Mouse (Mus musculus) midbrain, embryonic 12.5 days (tissue): ENCODE data around the gene 1700001C19Rik. TPM values are rescaled to one million over a fixed set of nuclear protein-coding genes. Genes with fewer than 3 reads are reported as not detected.

ENCODE experiments used
- ATAC-seq: fragments of 200-750 bp; cut with Nextera tagmentation; 2 replicates; pipeline ENCODE4 v1.8.0; 2017; ENCODE audit warnings: low read depth, moderate TSS enrichment, moderate library complexity; ENCODE audit not compliant: low FRiP score
- H3K27ac ChIP-seq: fragments of 300-500 bp; sonication (generic); replicated peaks from 2 replicates; pipeline ENCODE4 v1.5.1; 2016; ENCODE audit warnings: mild to moderate bottlenecking
- H3K27me3 ChIP-seq: fragments of 300-500 bp; sonication (generic); 2 replicates; pipeline ENCODE4 v1.6.1; 2016; ENCODE audit warnings: mild to moderate bottlenecking
- H3K36me3 ChIP-seq: fragments of 300-500 bp; sonication (generic); 2 replicates; pipeline ENCODE4 v1.6.1; 2016
- H3K4me1 ChIP-seq: fragments of 300-500 bp; sonication (generic); 2 replicates; pipeline ENCODE4 v1.6.1; 2016
- H3K4me2 ChIP-seq: fragments of 300-500 bp; sonication (generic); replicated peaks from 2 replicates; pipeline ENCODE4 v1.6.1; 2016; ENCODE audit warnings: mild to moderate bottlenecking, moderate library complexity
- H3K4me3 ChIP-seq: fragments of 300-500 bp; sonication (generic); 2 replicates; pipeline ENCODE4 v1.5.1; 2016; ENCODE audit warnings: mild to moderate bottlenecking
- H3K9ac ChIP-seq: fragments of 300-500 bp; sonication (generic); replicated peaks from 2 replicates; pipeline ENCODE4 v1.6.1; 2016; ENCODE audit warnings: mild to moderate bottlenecking, moderate library complexity
- H3K9me3 ChIP-seq: fragments of 300-500 bp; sonication (generic); 2 replicates; pipeline ENCODE4 v1.6.1; 2016; ENCODE audit warnings: mild to moderate bottlenecking
- WGBS: fragments of 180-500 bp; shearing (Covaris S2); methylation state at CpG from one replicate; pipeline ENCODE4 v1.1.7; 2016; 5-methylcytosine and 5-hydroxymethylcytosine counted together
- polyA plus RNA-seq: library from polyadenylated mRNA; unstranded; fragments of >200 nt; fragmentation: Nextera tagmentation; extraction: Ambion mirVana; gene quantifications from 2 replicates; pipeline ENCODE4 v1.2.1, GENCODE M21; 2016

1700001C19Rik gene
- polyA plus RNA-seq, 1 experiment from 2014 or later: 0.41 TPM

GRCm38 (mm10) chr17:47385145-47385544 is 52.0 kb downstream of the 1700001C19Rik start, which contains the start of gene Guca1b:
Guca1b (plus strand) TSS chr17:47385393.
- Histone ChIP-seq H3K9me3 (no peaks in the 10 kb centered on the region), H3K4me2 (no peak within 1 kb of the TSS), H3K27me3 (peaks cover 3% of the 10 kb centered on the region; the same call in 1 of the 2 replicates), H3K9ac (no peak within 1 kb of the TSS), H3K27ac (no peak within 1 kb of the TSS), H3K4me1 (peaks cover 3% of the 10 kb centered on the region; the same call in 1 of the 2 replicates), H3K4me3 (no peak within 1 kb of the TSS), H3K36me3 (peaks cover 11% of the 10 kb centered on the region; the same call in 1 of the 2 replicates)
- ATAC-seq: no peak
- WGBS: 30% methylated on average over 10 of the region's 10 CpGs

- H3K4me1 ChIP-seq: peaks cover 3% of the 10 kb centered on the region; the same call in 1 of the 2 replicates
- no peak overlapping the region for H3K27ac ChIP-seq
- H3K4me3 ChIP-seq: no peak overlapping the region
- no peak overlapping the region for H3K4me2 ChIP-seq
- no peak for ATAC-seq
- H3K9me3 ChIP-seq: no peaks in the 10 kb centered on the region
- 85% methylated on average over 3 of the region's 3 CpGs for WGBS
- H3K27me3 ChIP-seq: peaks cover 3% of the 10 kb centered on the region; the same call in 1 of the 2 replicates
- H3K9ac ChIP-seq: no peak overlapping the region
- peaks cover 22% of the 10 kb centered on the region for H3K36me3 ChIP-seq
Measured at GRCm38 (mm10) chr17:47384064-47384463, 53.1 kb downstream of the 1700001C19Rik start.

- H3K9me3 ChIP-seq: no peaks in the 10 kb centered on the region
- no peak overlapping the region for H3K9ac ChIP-seq
- H3K27me3 ChIP-seq: peaks cover 3% of the 10 kb centered on the region; the same call in 1 of the 2 replicates
- no peak overlapping the region for H3K27ac ChIP-seq
- H3K36me3 ChIP-seq: peaks cover 30% of the 10 kb centered on the region
- no peak for ATAC-seq
- no peak overlapping the region for H3K4me2 ChIP-seq
- 88% methylated on average over 4 of the region's 4 CpGs for WGBS
- no peak overlapping the region for H3K4me3 ChIP-seq
- peaks cover 3% of the 10 kb centered on the region; the same call in 1 of the 2 replicates for H3K4me1 ChIP-seq
Measured at GRCm38 (mm10) chr17:47383266-47383665, 53.9 kb downstream of the 1700001C19Rik start.

- Histone ChIP-seq H3K27me3 (peaks cover 3% of the 10 kb centered on the region; the same call in 1 of the 2 replicates), H3K4me1 (peaks cover 3% of the 10 kb centered on the region; the same call in 1 of the 2 replicates), H3K9ac (no peak overlapping the region), H3K9me3 (no peaks in the 10 kb centered on the region), H3K4me3 (no peak overlapping the region), H3K36me3 (peaks cover 43% of the 10 kb centered on the region), H3K4me2 (no peak overlapping the region), H3K27ac (no peak overlapping the region)
- 52% methylated on average over 11 of the region's 11 CpGs for WGBS
- ATAC-seq: no peak
Measured at GRCm38 (mm10) chr17:47381917-47382316, 55.3 kb downstream of the 1700001C19Rik start.

- Histone ChIP-seq H3K27ac (no peak overlapping the region), H3K4me1 (peaks cover 3% of the 10 kb centered on the region; the same call in 1 of the 2 replicates), H3K4me3 (no peak overlapping the region), H3K9ac (no peak overlapping the region), H3K27me3 (no peaks in the 10 kb centered on the region), H3K36me3 (peaks cover 79% of the 10 kb centered on the region), H3K9me3 (no peaks in the 10 kb centered on the region), H3K4me2 (no peak overlapping the region)
- WGBS: 80% methylated on average over 15 of the region's 15 CpGs
- no peak for ATAC-seq
Measured at GRCm38 (mm10) chr17:47378133-47378532, 59.0 kb downstream of the 1700001C19Rik start.

- Histone ChIP-seq H3K27ac (no peak overlapping the region), H3K9ac (no peak overlapping the region), H3K4me1 (peaks cover 3% of the 10 kb centered on the region; the same call in 1 of the 2 replicates), H3K36me3 (peaks cover 87% of the 10 kb centered on the region), H3K9me3 (no peaks in the 10 kb centered on the region), H3K4me2 (no peak overlapping the region), H3K27me3 (no peaks in the 10 kb centered on the region), H3K4me3 (no peak overlapping the region)
- ATAC-seq: no peak
- WGBS: 93% methylated on average over 6 of the region's 6 CpGs
Measured at GRCm38 (mm10) chr17:47376779-47377280, 60.3 kb downstream of the 1700001C19Rik start.

- H3K36me3 ChIP-seq: peaks cover 64% of the 10 kb centered on the region
- ATAC-seq: no peak
- no peak overlapping the region for H3K9ac ChIP-seq
- H3K4me1 ChIP-seq: peaks cover 3% of the 10 kb centered on the region
- H3K4me3 ChIP-seq: no peak overlapping the region
- H3K4me2 ChIP-seq: no peak overlapping the region
- no peaks in the 10 kb centered on the region for H3K27me3 ChIP-seq
- H3K27ac ChIP-seq: no peak overlapping the region
- 85% methylated on average over 6 of the region's 6 CpGs for WGBS
- H3K9me3 ChIP-seq: no peaks in the 10 kb centered on the region
Measured at GRCm38 (mm10) chr17:47373991-47374390, 63.2 kb downstream of the 1700001C19Rik start.

GRCm38 (mm10) chr17:47371451-47371850 is 65.7 kb downstream of the 1700001C19Rik start:
- Histone ChIP-seq H3K4me1 (peaks cover 3% of the 10 kb centered on the region), H3K4me3 (no peak overlapping the region), H3K27me3 (peaks cover 10% of the 10 kb centered on the region), H3K4me2 (no peak overlapping the region), H3K27ac (no peak overlapping the region), H3K36me3 (peaks cover 40% of the 10 kb centered on the region), H3K9ac (no peak overlapping the region), H3K9me3 (no peaks in the 10 kb centered on the region)
- 8% methylated on average over 4 of the region's 4 CpGs for WGBS
- peak; percentile 25; the same call in 1 of the 2 replicates for ATAC-seq

- Histone ChIP-seq H3K36me3 (peaks cover 18% of the 10 kb centered on the region), H3K9ac (peak overlapping the region; percentile 63), H3K4me1 (peaks cover 3% of the 10 kb centered on the region), H3K27me3 (peaks cover 30% of the 10 kb centered on the region), H3K4me2 (peak overlapping the region; percentile 74), H3K9me3 (no peaks in the 10 kb centered on the region), H3K27ac (peak overlapping the region; percentile 58), H3K4me3 (peak overlapping the region; percentile 52)
- ATAC-seq: peak; percentile 65
- under 1% methylated on average over 20 of the region's 20 CpGs for WGBS
Measured at GRCm38 (mm10) chr17:47369087-47369443, 68.1 kb downstream of the 1700001C19Rik start.

- Histone ChIP-seq H3K4me2 (peak within 1 kb of the TSS; percentile 74), H3K9me3 (no peaks in the 10 kb centered on the region), H3K27ac (peak within 1 kb of the TSS; percentile 58), H3K27me3 (peaks cover 30% of the 10 kb centered on the region), H3K4me1 (peaks cover 3% of the 10 kb centered on the region), H3K36me3 (peaks cover 12% of the 10 kb centered on the region; the same call in 1 of the 2 replicates), H3K9ac (peak within 1 kb of the TSS; percentile 63), H3K4me3 (peak within 1 kb of the TSS; percentile 52)
- WGBS: 3% methylated on average over 35 of the region's 35 CpGs
- peak; percentile 89 for ATAC-seq
Measured at GRCm38 (mm10) chr17:47368401-47369086, 68.6 kb downstream of the 1700001C19Rik start, which contains the start of gene Mrps10. Mrps10 (plus strand) TSS chr17:47368887.
